Mouse (Mus musculus) cerebellum, adult 2 months (tissue): ENCODE results near the gene Ngfr.

Experiments
- CTCF ChIP-seq: fragments of 200-500 bp; IDR thresholded peaks from 2 replicates; pipeline ENCODE4 v1.5.1; 2011; ENCODE audit warnings: low read depth, mild to moderate bottlenecking, control low read depth, low read length, moderate library complexity, borderline replicate concordance; ENCODE audit not compliant: insufficient read depth
- POLR2A ChIP-seq: fragments of 200-500 bp; IDR thresholded peaks from 2 replicates; pipeline ENCODE4 v1.6.1; 2011; ENCODE audit warnings: low read length, control low read depth, borderline replicate concordance; ENCODE audit not compliant: insufficient read depth

GRCm38 (mm10) chr11:95559761-95560160, 27.8 kb downstream of the Ngfr start:
- no peak for TF ChIP-seq CTCF
- TF ChIP-seq POLR2A: no peak
